Mouse (Mus musculus) kidney, embryonic 14.5 days (tissue): ENCODE results near the gene Il23r. TPM values are rescaled to one million over a fixed set of nuclear protein-coding genes. Genes with fewer than 3 reads are reported as not detected.

Source experiments
- ATAC-seq: fragments of 200-750 bp; cut with Nextera tagmentation; 2 replicates; pipeline ENCODE4 v1.8.0; 2017; ENCODE audit warnings: moderate number of reproducible peaks, mild to moderate bottlenecking, moderate TSS enrichment, moderate library complexity; ENCODE audit not compliant: low FRiP score, low TSS enrichment
- H3K27ac ChIP-seq: fragments of 300-500 bp; sonication (generic); 2 replicates; pipeline ENCODE4 v1.5.1; 2014; ENCODE audit warnings: low read depth, mild to moderate bottlenecking, low read length, moderate library complexity, mixed read lengths
- H3K27me3 ChIP-seq: fragments of 300-500 bp; sonication (generic); 2 replicates; pipeline ENCODE4 v1.6.1; 2014; ENCODE audit warnings: mild to moderate bottlenecking, low read length; ENCODE audit not compliant: control insufficient read depth, insufficient read depth
- H3K36me3 ChIP-seq: fragments of 300-500 bp; sonication (generic); 2 replicates; pipeline ENCODE4 v1.6.1; 2014; ENCODE audit warnings: low read length, mixed read lengths; ENCODE audit not compliant: control insufficient read depth, insufficient read depth
- H3K4me1 ChIP-seq: fragments of 300-500 bp; sonication (generic); 2 replicates; pipeline ENCODE4 v1.6.1; 2014; ENCODE audit warnings: low read length, mixed read lengths; ENCODE audit not compliant: control insufficient read depth, insufficient read depth
- H3K4me2 ChIP-seq: fragments of 300-500 bp; sonication (generic); replicated peaks from 2 replicates; pipeline ENCODE4 v1.6.1; 2014; ENCODE audit warnings: low read depth, mild to moderate bottlenecking, low read length
- H3K4me3 ChIP-seq: fragments of 300-500 bp; sonication (generic); 2 replicates; pipeline ENCODE4 v1.5.1; 2014; ENCODE audit warnings: mild to moderate bottlenecking, low read length
- H3K9ac ChIP-seq: fragments of 300-500 bp; sonication (generic); 2 replicates; pipeline ENCODE4 v1.6.1; 2014; ENCODE audit warnings: low read depth, mild to moderate bottlenecking, low read length, moderate library complexity
- H3K9me3 ChIP-seq: fragments of 300-500 bp; sonication (generic); 2 replicates; pipeline ENCODE4 v1.6.1; 2016; ENCODE audit warnings: low read length; ENCODE audit not compliant: control insufficient read depth
- WGBS: fragments of 180-500 bp; shearing (Covaris S2); extraction: QIAGEN DNeasy Blood & Tissue Kit; methylation state at CpG from one replicate; pipeline ENCODE4 v1.1.7; 2014; 5-methylcytosine and 5-hydroxymethylcytosine counted together
- polyA plus RNA-seq: library from polyadenylated mRNA; unstranded; fragments of >200 nt; fragmentation: Nextera tagmentation; extraction: Ambion mirVana; gene quantifications from 2 replicates; pipeline ENCODE4 v1.2.1, GENCODE M21; 2014

Il23r gene
- polyA plus RNA-seq, 1 experiment from 2014 or later, result not detected

DNA sequence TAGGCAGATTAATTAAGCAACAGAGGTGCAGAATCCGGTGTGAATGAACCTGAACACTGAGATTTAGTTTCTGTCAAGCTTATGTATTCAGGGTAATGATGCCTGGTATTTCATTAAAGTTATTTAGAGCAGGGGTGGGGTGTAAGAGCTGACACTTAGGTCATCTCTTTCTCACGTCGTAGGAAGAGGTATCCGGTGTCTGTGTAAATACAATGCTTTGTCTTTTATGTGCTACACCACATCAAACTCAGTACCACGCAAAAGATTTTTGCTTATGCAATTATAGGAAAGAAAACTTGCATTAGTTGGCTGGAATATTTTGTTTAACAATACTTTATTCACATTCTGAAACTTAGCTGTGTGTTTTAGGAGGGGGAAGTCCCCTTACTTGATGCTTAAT is 92.1 kb downstream of the Il23r start:
- no peaks in the 10 kb centered on the region for H3K4me1 ChIP-seq
- H3K9ac ChIP-seq, result no peak overlapping the region
- 27% methylated on average over 5 of the region's 5 CpGs for WGBS
- H3K27me3 ChIP-seq, result no peaks in the 10 kb centered on the region
- no peak overlapping the region for H3K4me3 ChIP-seq
- ATAC-seq, result no peak
- H3K27ac ChIP-seq, result no peak overlapping the region
- no peaks in the 10 kb centered on the region for H3K36me3 ChIP-seq
- H3K9me3 ChIP-seq, result no peaks in the 10 kb centered on the region
- H3K4me2 ChIP-seq, result no peak overlapping the region

DNA sequence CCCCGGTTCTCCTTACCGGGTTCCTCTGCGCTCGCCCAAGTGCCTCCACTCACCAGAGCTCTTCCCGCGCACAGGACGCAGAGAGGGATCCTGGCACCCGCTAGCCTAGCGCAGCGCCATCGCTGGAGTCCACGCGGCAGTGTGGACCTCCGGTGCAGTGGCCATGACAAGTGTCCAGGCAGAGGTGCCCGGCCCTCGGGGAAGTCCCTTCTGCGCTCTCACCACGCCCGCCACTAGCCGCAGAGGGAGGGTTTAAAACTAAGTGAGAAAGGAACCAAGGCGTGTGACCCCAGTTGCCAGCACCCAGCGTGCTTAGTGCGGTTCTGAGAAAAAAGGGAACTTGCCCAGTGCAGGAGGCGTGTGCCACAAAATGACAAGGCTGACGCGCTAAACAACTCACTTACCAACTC is 115.7 kb downstream of the Il23r start, which contains the start of gene Il12rb2:
TSS of gene Il12rb2 (minus strand) at position 207 of the 410 bp plus-strand sequence.
- WGBS, result 1% methylated on average over 26 of the region's 26 CpGs
- Histone ChIP-seq H3K4me2 (peak within 1 kb of the TSS; percentile 59), H3K27me3 (peaks cover 13% of the 10 kb centered on the region; the same call in 1 of the 2 replicates), H3K27ac (no peak within 1 kb of the TSS), H3K9me3 (no peaks in the 10 kb centered on the region), H3K4me3 (peak within 1 kb of the TSS; percentile 26), H3K9ac (no peak within 1 kb of the TSS; the same call in 1 of the 2 replicates), H3K36me3 (no peaks in the 10 kb centered on the region), H3K4me1 (no peaks in the 10 kb centered on the region)
- 0 out of 2 replicates have a peak, but pooled peaks have one; percentile 32 for ATAC-seq

Other genes starting within 250 kb of the Il23r start
- 0.16 TPM in 1 of 2 replicates, not detected in the other for gene Il12rb2, start 115.7 kb downstream of the Il23r start, polyA plus RNA-seq
- 86.1 and 96.9 TPM in 2 replicates for gene Tacstd2, start 43.9 kb upstream of the Il23r start, polyA plus RNA-seq